Mouse (Mus musculus) stomach, postnatal 0 days (tissue): Measurements from ENCODE around the gene Npm3.

Experiments used
- CTCF ChIP-seq: IDR thresholded peaks from 2 replicates; pipeline ENCODE4 v1.5.1; 2016; ENCODE audit warnings: antibody characterized with exemption, low read depth, mild to moderate bottlenecking, moderate library complexity
- EP300 ChIP-seq: optimal IDR thresholded peaks from 2 replicates; pipeline ENCODE3; 2016; ENCODE audit warnings: antibody characterized with exemption

DNA sequence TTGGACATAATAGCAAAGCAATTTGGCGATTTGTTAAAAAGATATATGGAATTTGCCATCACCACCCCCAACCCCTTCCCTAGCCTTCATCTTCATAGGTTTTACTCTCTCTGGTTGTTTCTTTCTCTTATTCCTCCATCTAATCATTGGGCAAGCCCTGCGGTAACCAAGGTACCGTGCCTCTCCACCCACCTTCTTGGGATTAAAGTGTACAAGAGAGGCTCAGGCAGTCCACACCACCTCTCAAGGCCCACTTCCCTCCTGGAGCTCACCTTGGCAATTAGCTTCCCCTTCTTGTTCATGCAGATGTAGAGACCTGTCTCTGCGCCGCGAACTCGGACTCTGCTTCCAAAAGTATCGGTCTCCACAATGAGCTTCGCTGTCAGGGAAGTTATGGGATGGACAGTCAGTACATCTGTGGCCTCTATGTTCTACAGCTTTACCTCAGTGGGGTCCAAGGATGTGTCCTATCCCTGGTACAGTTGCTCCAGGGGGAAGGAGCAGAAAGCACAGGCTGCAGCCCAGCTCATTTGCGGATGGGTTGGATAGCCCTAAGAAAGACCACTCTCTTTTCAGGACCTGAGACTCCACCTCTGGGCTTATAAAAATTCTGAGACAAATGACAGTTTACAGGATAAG, 11.4 kb downstream of the Npm3 start:
- TF ChIP-seq CTCF (no peak), EP300 (no peak)
